Mouse (Mus musculus) E14TG2a.4 (cell line): ENCODE results near the gene Mapk11.

Experiments
- CTCF ChIP-seq: conservative IDR thresholded peaks from 2 replicates; pipeline ENCODE4 v1.5.1; 2014; ENCODE audit warnings: low read length
- POU5F1 ChIP-seq: IDR thresholded peaks from 2 replicates; pipeline ENCODE4 v1.6.1; 2014; ENCODE audit warnings: low read length, borderline replicate concordance

DNA sequence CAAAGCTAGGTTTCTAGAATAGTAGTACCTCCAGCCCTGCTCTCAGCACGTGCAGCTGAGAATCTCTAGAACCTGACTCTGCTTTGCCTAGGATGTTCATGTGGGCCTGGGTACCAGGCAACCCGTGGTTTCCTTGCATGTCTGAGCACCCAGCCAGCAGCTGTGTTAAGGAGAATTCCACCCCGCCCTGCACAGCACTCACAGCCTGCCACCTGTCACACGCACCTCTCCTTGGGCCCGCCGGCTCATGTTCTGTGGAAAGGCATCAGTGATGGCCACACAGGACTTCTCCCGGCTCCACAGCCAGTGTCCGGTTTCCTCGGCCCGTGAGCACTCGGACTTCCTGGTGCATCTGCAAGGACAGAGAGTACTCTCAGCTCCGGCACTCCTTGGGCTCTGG, 16.1 kb upstream of the Mapk11 start:
- TF ChIP-seq CTCF (no peak), POU5F1 (no peak)
